16 mouse cellular contexts compared by ENCODE assay signal in the genomic region with DNA sequence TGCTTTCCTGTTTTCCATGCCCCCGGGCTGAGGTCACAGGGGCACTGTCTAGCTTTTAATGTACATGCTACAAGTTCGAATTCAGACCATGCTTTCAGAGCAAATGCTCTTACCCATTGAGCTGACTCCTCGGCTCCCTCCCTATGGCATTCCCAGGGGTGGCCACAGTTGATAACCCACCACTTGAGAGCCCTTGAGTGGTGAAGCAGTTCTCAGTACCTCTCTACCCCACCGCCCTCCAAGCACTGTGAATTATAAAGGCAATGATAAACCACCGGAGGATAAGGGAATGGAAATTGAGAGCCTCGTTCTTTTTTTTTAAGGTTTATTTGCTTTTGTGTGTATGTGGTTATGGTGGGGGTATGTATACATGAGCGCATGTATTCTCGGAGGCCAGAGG.
"Had no signal": no experiment of that assay in that cellular context is flagged by ENCODE, and none has a peak within 500 bp of the region (broad histone marks: within the 10 kb centered on the region; RNA-seq: fewer than 3 reads in every experiment).

No protein-coding gene starts in this region.

- H3K9ac ChIP-seq: kidney, embryonic 15.5 days; limb, embryonic 12.5 days; limb, embryonic 15.5 days; liver, embryonic 14.5 days had no signal

- H3K27me3 ChIP-seq: kidney, embryonic 15.5 days; limb, embryonic 12.5 days; limb, embryonic 15.5 days had no signal

- H3K9me3 ChIP-seq: kidney, embryonic 15.5 days; limb, embryonic 12.5 days; limb, embryonic 15.5 days had no signal

- H3K4me1 ChIP-seq: limb, embryonic 12.5 days had no signal

- H3K27ac ChIP-seq: kidney, embryonic 15.5 days; limb, embryonic 12.5 days; limb, embryonic 15.5 days; liver, embryonic 14.5 days; stomach, postnatal 0 days had no signal

- H3K4me3 ChIP-seq: kidney, embryonic 15.5 days; limb, embryonic 12.5 days; limb, embryonic 15.5 days had no signal

- H3K4me2 ChIP-seq: kidney, embryonic 15.5 days; limb, embryonic 12.5 days; limb, embryonic 15.5 days; liver, embryonic 11.5 days; midbrain, embryonic 11.5 days had no signal

- H3K36me3 ChIP-seq: kidney, embryonic 15.5 days; limb, embryonic 12.5 days; limb, embryonic 15.5 days had no signal

- DNase-seq: kidney, adult 11 months; kidney, adult 8-10 months; kidney, postnatal 10 days; kidney, postnatal 4 days; left cerebral cortex, postnatal 4 days; midbrain, embryonic 14.5 days; thymus, adult 2 months; thymus, postnatal 14 days; thymus, postnatal 4 days had no signal
